Mouse (Mus musculus): Measurements from ENCODE around the gene Ccl1.

DNA sequence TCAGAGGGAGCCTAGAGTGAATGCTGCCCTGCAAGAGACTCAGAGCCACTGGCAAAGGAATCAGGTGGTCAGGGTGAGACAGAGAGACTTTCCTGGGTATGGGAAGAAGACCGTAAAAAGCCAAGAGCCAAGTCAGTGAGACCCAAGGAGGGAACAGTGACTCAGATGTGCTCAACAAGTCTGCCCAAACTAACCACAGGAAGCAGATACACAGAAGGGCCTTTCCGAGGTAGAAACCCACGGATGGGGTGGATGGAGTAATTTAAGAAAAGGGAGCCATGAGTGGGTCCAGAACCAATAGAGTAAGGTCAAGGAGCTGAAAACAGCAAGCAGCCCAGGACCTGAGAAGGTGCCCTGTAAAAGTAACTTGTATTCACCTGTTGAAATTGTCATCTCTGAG lies 101.8 kb downstream of the Ccl1 start:
- no peak for TF ChIP-seq POLR2A (IDR thresholded peaks at IDR 0.05; ENCODE audit: insufficient read depth, low read depth, low read length)
- TF ChIP-seq CTCF (IDR thresholded peaks at IDR 0.05; ENCODE audit: insufficient read depth, low read depth, low read length): no peak

Data from olfactory bulb, adult 2 months (tissue).